Mouse (Mus musculus) spleen, adult 2 months (tissue): ENCODE measurements around the gene Ikzf2.

Source experiments
- CTCF ChIP-seq: fragments of 200-500 bp; IDR thresholded peaks from 2 replicates; pipeline ENCODE4 v1.5.1; 2011; ENCODE audit warnings: mild to moderate bottlenecking, inconsistent platforms; ENCODE audit not compliant: insufficient read depth, insufficient read length, insufficient replicate concordance; ENCODE audit errors: extremely low read depth
- POLR2A ChIP-seq: fragments of 200-500 bp; IDR thresholded peaks from 2 replicates; pipeline ENCODE4 v1.6.1; 2011; ENCODE audit warnings: low read depth, low read length, inconsistent platforms

DNA sequence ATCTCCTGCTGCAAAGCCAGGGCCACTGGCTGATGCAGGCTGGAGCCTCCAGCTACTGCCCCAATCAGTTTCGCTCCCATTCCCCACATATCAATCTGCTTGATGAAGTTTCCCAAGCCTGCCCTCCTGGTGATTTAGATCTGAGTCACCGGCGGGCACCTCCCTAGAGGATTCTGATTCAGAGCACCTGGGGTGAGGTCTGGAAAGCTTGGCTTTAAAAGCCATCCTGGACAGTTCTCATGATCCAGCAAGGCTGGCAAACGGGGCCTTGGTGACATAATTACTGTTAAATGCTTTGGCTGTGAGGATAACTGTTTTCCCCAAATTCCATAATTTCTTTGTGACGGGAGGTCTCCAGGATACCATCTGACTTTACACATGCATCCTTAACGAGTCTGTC, 29.0 kb downstream of the Ikzf2 start:
- TF ChIP-seq CTCF, result no peak
- no peak for TF ChIP-seq POLR2A
